Mouse (Mus musculus): ENCODE measurements around the gene Acin1. TPM values are rescaled to one million over a fixed set of nuclear protein-coding genes. Genes with fewer than 3 reads are reported as not detected.

The Acin1 gene
- total RNA-seq (2014; rRNA removed; ENCODE audit: low replicate concordance) = 54.8 and 69.7 TPM in 2 replicates
- 56.0 and 57.5 TPM in 2 replicates for polyA plus RNA-seq (2015; fragmentation: Nextera tagmentation; extraction: Ambion mirVana)

GRCm38 (mm10) chr14:54686522-54687143 is at the start of gene Acin1:
TSS of gene Acin1 (minus strand) at chr14:54686931.
- ATAC-seq (ENCODE audit: insufficient read depth, low read depth) (peak; percentile 95), DNase-seq (ENCODE audit: low spot score) (peak; percentile 99)
- H3K9me3 ChIP-seq (replicated peaks; ENCODE audit: control insufficient read depth, low read length) = no peaks in the 10 kb centered on the region
- under 1% methylated on average over 44 of the region's 44 CpGs for WGBS
- H3K36me3 ChIP-seq (replicated peaks; ENCODE audit: control insufficient read depth, insufficient read depth, low read length) = peaks cover 38% of the 10 kb centered on the region
- H3K9ac ChIP-seq (replicated peaks; ENCODE audit: low read depth, low read length) = peak within 1 kb of the TSS; percentile 93
- peak within 1 kb of the TSS; percentile 87 for H3K4me3 ChIP-seq (ENCODE audit: low read depth, low read length)
- peak within 1 kb of the TSS; percentile 85 for H3K4me2 ChIP-seq (ENCODE audit: low read depth, low read length)
- peaks cover 11% of the 10 kb centered on the region for H3K4me1 ChIP-seq (ENCODE audit: control insufficient read depth, insufficient read depth)
- peak within 1 kb of the TSS; percentile 97 for H3K27ac ChIP-seq (ENCODE audit: low read depth)
- TF ChIP-seq CTCF (IDR thresholded peaks at IDR 0.05; ENCODE audit: low read depth) = no peak
- 0 out of 2 replicates have a peak, but pooled peaks have one; percentile 6 for TF ChIP-seq EP300 (IDR thresholded peaks at IDR 0.05; ENCODE audit: low read depth)
- no peaks in the 10 kb centered on the region for H3K27me3 ChIP-seq (ENCODE audit: control insufficient read depth, insufficient read depth, low read length)

GRCm38 (mm10) chr14:54735221-54735620 is 48.5 kb upstream of the Acin1 start:
- H3K27ac ChIP-seq (ENCODE audit: low read depth) = no peak overlapping the region
- H3K4me3 ChIP-seq (ENCODE audit: low read depth, low read length) = no peak overlapping the region
- no peak overlapping the region for H3K9ac ChIP-seq (replicated peaks; ENCODE audit: low read depth, low read length)
- no peaks in the 10 kb centered on the region for H3K9me3 ChIP-seq (replicated peaks; ENCODE audit: control insufficient read depth, low read length)
- no peak overlapping the region for H3K4me2 ChIP-seq (ENCODE audit: low read depth, low read length)
- TF ChIP-seq CTCF (IDR thresholded peaks at IDR 0.05; ENCODE audit: low read depth) = no peak
- TF ChIP-seq EP300 (IDR thresholded peaks at IDR 0.05; ENCODE audit: low read depth) = no peak
- ATAC-seq (ENCODE audit: insufficient read depth, low read depth) (no peak), DNase-seq (ENCODE audit: low spot score) (no peak)
- no peaks in the 10 kb centered on the region for H3K36me3 ChIP-seq (replicated peaks; ENCODE audit: control insufficient read depth, insufficient read depth, low read length)
- no peaks in the 10 kb centered on the region for H3K27me3 ChIP-seq (ENCODE audit: control insufficient read depth, insufficient read depth, low read length)
- WGBS = 45% methylated on average over 4 of the region's 4 CpGs
- H3K4me1 ChIP-seq (ENCODE audit: control insufficient read depth, insufficient read depth) = no peaks in the 10 kb centered on the region

DNA sequence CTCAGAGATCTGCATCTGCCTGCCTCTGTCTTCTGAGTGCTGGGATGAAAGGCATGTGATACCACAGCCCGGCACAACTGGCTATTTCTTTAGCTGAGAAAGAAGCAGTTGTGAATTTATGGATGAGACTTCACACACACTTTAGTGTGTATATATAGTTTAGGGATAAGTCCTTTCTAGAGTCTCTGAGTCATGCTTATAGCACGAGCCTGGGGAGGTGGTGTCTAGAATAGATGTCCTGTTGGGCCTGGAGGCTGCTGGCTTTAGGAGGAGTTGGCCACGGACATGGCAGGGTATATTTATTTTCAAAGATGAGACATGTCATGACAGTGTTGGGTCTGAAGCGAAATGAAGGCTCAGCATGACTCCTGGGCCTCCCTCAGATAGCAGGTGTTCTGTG is 47.3 kb upstream of the Acin1 start:
- no peak for ATAC-seq (ENCODE audit: insufficient read depth, low read depth)
- no peak for TF ChIP-seq CTCF (IDR thresholded peaks at IDR 0.05; ENCODE audit: low read depth)
- TF ChIP-seq EP300 (IDR thresholded peaks at IDR 0.05; ENCODE audit: low read depth) = no peak
- no peaks in the 10 kb centered on the region for H3K4me1 ChIP-seq (ENCODE audit: control insufficient read depth, insufficient read depth)
- H3K27me3 ChIP-seq (ENCODE audit: control insufficient read depth, insufficient read depth, low read length) = no peaks in the 10 kb centered on the region
- H3K9ac ChIP-seq (replicated peaks; ENCODE audit: low read depth, low read length) = no peak overlapping the region
- no peak for DNase-seq (ENCODE audit: low spot score)
- H3K36me3 ChIP-seq (replicated peaks; ENCODE audit: control insufficient read depth, insufficient read depth, low read length) = no peaks in the 10 kb centered on the region
- H3K4me3 ChIP-seq (ENCODE audit: low read depth, low read length) = no peak overlapping the region
- H3K9me3 ChIP-seq (replicated peaks; ENCODE audit: control insufficient read depth, low read length) = no peaks in the 10 kb centered on the region
- no peak overlapping the region for H3K4me2 ChIP-seq (ENCODE audit: low read depth, low read length)
- H3K27ac ChIP-seq (ENCODE audit: low read depth) = no peak overlapping the region
- 64% methylated on average over 4 of the region's 4 CpGs for WGBS

DNA sequence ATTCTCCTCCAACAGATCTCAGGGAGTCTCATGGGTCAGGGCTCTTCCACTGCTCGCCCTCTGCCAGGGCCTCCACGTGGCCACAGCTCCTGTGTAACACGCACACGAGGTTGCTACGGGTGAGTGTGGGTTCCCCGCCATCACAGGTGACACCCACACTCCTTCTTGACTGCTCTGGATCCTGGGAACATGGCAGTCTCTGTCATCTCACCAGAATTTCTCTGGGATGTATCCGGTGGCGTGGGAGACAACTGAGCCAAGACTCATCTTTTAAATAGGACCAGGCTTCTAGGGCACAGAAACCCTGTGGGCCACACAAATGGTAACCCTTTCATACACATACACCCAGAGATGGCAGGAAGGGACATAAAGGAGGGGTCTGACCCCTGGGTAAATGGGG is 45.5 kb upstream of the Acin1 start:
- WGBS = 79% methylated on average over 8 of the region's 8 CpGs
- no peak for ATAC-seq (ENCODE audit: insufficient read depth, low read depth)
- no peak overlapping the region for H3K27ac ChIP-seq (ENCODE audit: low read depth)
- H3K36me3 ChIP-seq (replicated peaks; ENCODE audit: control insufficient read depth, insufficient read depth, low read length) = no peaks in the 10 kb centered on the region
- no peaks in the 10 kb centered on the region for H3K9me3 ChIP-seq (replicated peaks; ENCODE audit: control insufficient read depth, low read length)
- no peaks in the 10 kb centered on the region for H3K27me3 ChIP-seq (ENCODE audit: control insufficient read depth, insufficient read depth, low read length)
- H3K4me2 ChIP-seq (ENCODE audit: low read depth, low read length) = no peak overlapping the region
- H3K4me3 ChIP-seq (ENCODE audit: low read depth, low read length) = no peak overlapping the region
- H3K9ac ChIP-seq (replicated peaks; ENCODE audit: low read depth, low read length) = no peak overlapping the region
- H3K4me1 ChIP-seq (ENCODE audit: control insufficient read depth, insufficient read depth) = no peaks in the 10 kb centered on the region
- TF ChIP-seq EP300 (IDR thresholded peaks at IDR 0.05; ENCODE audit: low read depth) = no peak
- no peak for TF ChIP-seq CTCF (IDR thresholded peaks at IDR 0.05; ENCODE audit: low read depth)
- no peak for DNase-seq (ENCODE audit: low spot score)

GRCm38 (mm10) chr14:54730305-54730704 is 43.6 kb upstream of the Acin1 start:
- H3K4me1 ChIP-seq (ENCODE audit: control insufficient read depth, insufficient read depth) = no peaks in the 10 kb centered on the region
- 84% methylated on average over 6 of the region's 6 CpGs for WGBS
- no peak overlapping the region for H3K4me3 ChIP-seq (ENCODE audit: low read depth, low read length)
- no peak overlapping the region for H3K9ac ChIP-seq (replicated peaks; ENCODE audit: low read depth, low read length)
- ATAC-seq (ENCODE audit: insufficient read depth, low read depth) (no peak), DNase-seq (ENCODE audit: low spot score) (no peak)
- H3K27ac ChIP-seq (ENCODE audit: low read depth) = no peak overlapping the region
- H3K36me3 ChIP-seq (replicated peaks; ENCODE audit: control insufficient read depth, insufficient read depth, low read length) = no peaks in the 10 kb centered on the region
- TF ChIP-seq EP300 (IDR thresholded peaks at IDR 0.05; ENCODE audit: low read depth) = no peak
- TF ChIP-seq CTCF (IDR thresholded peaks at IDR 0.05; ENCODE audit: low read depth) = no peak
- no peak overlapping the region for H3K4me2 ChIP-seq (ENCODE audit: low read depth, low read length)
- no peaks in the 10 kb centered on the region for H3K9me3 ChIP-seq (replicated peaks; ENCODE audit: control insufficient read depth, low read length)
- H3K27me3 ChIP-seq (ENCODE audit: control insufficient read depth, insufficient read depth, low read length) = no peaks in the 10 kb centered on the region

Data from heart, postnatal 0 days (tissue).